Mouse (Mus musculus) embryonic facial prominence, embryonic 12.5 days (tissue): ENCODE data around the gene Tfeb. TPM values are rescaled to one million over a fixed set of nuclear protein-coding genes. Genes with fewer than 3 reads are reported as not detected.

ENCODE experiments used
- ATAC-seq: fragments of 200-750 bp; cut with Nextera tagmentation; 2 replicates; pipeline ENCODE4 v1.8.0; 2017; ENCODE audit not compliant: insufficient number of reproducible peaks, insufficient read depth, low FRiP score, low TSS enrichment
- H3K27ac ChIP-seq: fragments of 300-500 bp; sonication (generic); 2 replicates; pipeline ENCODE4 v1.5.1; 2016; ENCODE audit warnings: mild to moderate bottlenecking
- H3K27me3 ChIP-seq: fragments of 300-500 bp; sonication (generic); 2 replicates; pipeline ENCODE4 v1.6.1; 2016; ENCODE audit warnings: mild to moderate bottlenecking, moderate library complexity
- H3K36me3 ChIP-seq: fragments of 300-500 bp; sonication (generic); 2 replicates; pipeline ENCODE4 v1.6.1; 2016; ENCODE audit warnings: mild to moderate bottlenecking
- H3K4me1 ChIP-seq: fragments of 300-500 bp; sonication (generic); 2 replicates; pipeline ENCODE4 v1.6.1; 2016
- H3K4me2 ChIP-seq: fragments of 300-500 bp; sonication (generic); replicated peaks from 2 replicates; pipeline ENCODE4 v1.6.1; 2016; ENCODE audit warnings: mild to moderate bottlenecking, moderate library complexity
- H3K4me3 ChIP-seq: fragments of 300-500 bp; sonication (generic); 2 replicates; pipeline ENCODE4 v1.5.1; 2016; ENCODE audit warnings: mild to moderate bottlenecking
- H3K9ac ChIP-seq: fragments of 300-500 bp; sonication (generic); 2 replicates; pipeline ENCODE4 v1.6.1; 2016; ENCODE audit warnings: mild to moderate bottlenecking, moderate library complexity
- H3K9me3 ChIP-seq: fragments of 300-500 bp; sonication (generic); 2 replicates; pipeline ENCODE4 v1.6.1; 2016; ENCODE audit warnings: mild to moderate bottlenecking, moderate library complexity
- WGBS: fragments of 180-500 bp; shearing (Covaris S2); methylation state at CpG from one replicate; pipeline ENCODE4 v1.1.7; 2016; 5-methylcytosine and 5-hydroxymethylcytosine counted together
- polyA plus RNA-seq: library from polyadenylated mRNA; unstranded; fragments of >200 nt; fragmentation: Nextera tagmentation; extraction: Ambion mirVana; gene quantifications from 2 replicates; pipeline ENCODE4 v1.2.1, GENCODE M21; 2016

Tfeb gene
- polyA plus RNA-seq, 1 experiment from 2014 or later = 6.0 TPM

DNA sequence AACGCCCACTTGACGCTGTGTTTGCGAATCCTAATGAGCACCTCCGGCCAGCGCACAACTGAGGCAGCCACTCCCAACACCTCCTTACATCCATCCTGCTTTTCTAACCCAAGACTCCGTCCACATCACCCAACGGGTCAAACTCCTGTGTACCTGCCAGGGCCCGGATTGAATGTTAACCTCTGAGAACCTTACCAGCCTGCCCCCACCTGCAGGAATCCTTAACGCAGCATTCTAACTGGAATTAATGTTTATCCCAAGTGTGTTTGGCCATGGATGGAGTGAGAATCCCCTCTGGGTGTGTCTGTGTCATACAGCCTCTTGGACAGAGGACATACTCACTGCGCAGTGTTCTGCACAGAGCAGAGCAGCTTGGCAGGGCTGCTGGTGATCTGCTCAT, 38.7 kb upstream of the Tfeb start:
- H3K4me3 ChIP-seq = no peak overlapping the region
- H3K9me3 ChIP-seq = no peaks in the 10 kb centered on the region
- peaks cover 21% of the 10 kb centered on the region for H3K4me1 ChIP-seq
- H3K27me3 ChIP-seq = peaks cover 8% of the 10 kb centered on the region; the same call in 1 of the 2 replicates
- no peak for ATAC-seq
- H3K36me3 ChIP-seq = peaks cover 36% of the 10 kb centered on the region
- WGBS = 86% methylated on average over 10 of the region's 10 CpGs
- no peak overlapping the region for H3K27ac ChIP-seq
- H3K9ac ChIP-seq = no peak overlapping the region
- H3K4me2 ChIP-seq = no peak overlapping the region

DNA sequence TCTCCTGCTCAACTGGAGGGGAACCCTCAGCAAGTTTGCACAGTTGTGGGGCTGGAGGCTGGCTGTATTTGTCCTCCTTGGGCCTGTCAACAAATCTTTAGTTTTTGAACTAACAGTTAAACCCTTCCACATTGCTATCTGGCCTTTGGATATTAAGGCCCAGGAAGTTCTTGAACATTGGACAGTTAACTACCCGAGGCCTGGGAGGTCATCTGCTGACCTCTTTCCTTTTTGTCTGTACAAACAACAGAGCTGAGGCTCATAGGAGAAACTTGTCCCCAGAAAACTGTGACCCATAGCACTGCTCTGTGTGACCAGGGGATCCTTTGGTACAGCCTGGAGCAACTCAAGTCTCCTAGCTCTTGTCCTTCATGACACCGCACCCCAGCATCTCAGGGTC, 37.8 kb upstream of the Tfeb start:
- Histone ChIP-seq H3K9me3 (no peaks in the 10 kb centered on the region), H3K4me3 (no peak overlapping the region), H3K36me3 (peaks cover 43% of the 10 kb centered on the region), H3K4me2 (no peak overlapping the region), H3K27me3 (peaks cover 15% of the 10 kb centered on the region), H3K27ac (no peak overlapping the region), H3K9ac (no peak overlapping the region), H3K4me1 (peaks cover 21% of the 10 kb centered on the region)
- WGBS = 78% methylated on average over 2 of the region's 2 CpGs
- no peak for ATAC-seq

- no peak overlapping the region for H3K9ac ChIP-seq
- no peak overlapping the region for H3K4me3 ChIP-seq
- peaks cover 43% of the 10 kb centered on the region for H3K36me3 ChIP-seq
- H3K4me1 ChIP-seq = peaks cover 11% of the 10 kb centered on the region; the same call in 1 of the 2 replicates
- H3K4me2 ChIP-seq = no peak overlapping the region
- H3K9me3 ChIP-seq = no peaks in the 10 kb centered on the region
- H3K27ac ChIP-seq = no peak overlapping the region
- 75% methylated on average over 9 of the region's 9 CpGs for WGBS
- ATAC-seq = no peak
- peaks cover 15% of the 10 kb centered on the region for H3K27me3 ChIP-seq
These were observed 35.0 kb upstream of the Tfeb start for GRCm38 (mm10) chr17:47701793-47702192.

DNA sequence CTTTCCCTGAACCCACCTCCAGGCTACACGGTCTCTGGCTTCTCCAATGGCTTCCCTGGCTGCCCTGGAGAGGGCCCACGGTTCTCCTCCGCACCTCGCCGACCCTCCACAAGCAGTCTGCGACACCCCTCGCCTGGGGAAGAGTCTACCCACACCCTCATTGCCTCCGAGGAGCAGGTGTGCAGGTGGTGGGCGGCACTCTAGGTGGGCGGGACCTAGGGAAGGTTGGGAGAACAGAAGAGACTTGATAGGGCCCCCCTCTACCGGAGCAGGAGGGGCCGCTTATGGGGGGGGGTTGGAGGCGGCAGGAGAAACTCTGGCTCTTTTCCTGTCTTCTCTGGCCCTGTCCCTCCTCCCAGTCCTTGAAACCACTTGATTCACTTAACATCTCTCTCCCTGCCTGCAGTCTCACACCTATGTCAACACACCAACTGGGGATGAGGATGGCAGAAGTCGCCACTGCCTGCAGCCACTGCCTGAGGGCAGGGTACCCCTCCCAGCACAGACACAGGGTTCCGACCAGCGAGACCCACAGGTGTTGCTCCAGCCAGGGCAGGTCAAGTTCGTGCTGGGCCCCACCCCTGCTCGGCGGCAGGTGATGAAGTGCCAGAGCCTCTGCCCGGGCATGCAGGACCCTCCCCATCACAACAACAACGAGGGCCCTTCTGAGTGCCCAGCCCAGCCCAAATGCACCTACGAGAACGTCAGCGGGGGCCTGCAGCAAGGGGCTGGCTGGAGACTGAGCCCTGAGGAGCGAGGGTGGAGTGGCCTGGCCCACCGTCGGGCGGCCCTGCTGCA, 34.1 kb upstream of the Tfeb start:
- H3K4me1 ChIP-seq = peaks cover 11% of the 10 kb centered on the region; the same call in 1 of the 2 replicates
- no peaks in the 10 kb centered on the region for H3K9me3 ChIP-seq
- H3K4me3 ChIP-seq = no peak overlapping the region
- H3K27ac ChIP-seq = no peak overlapping the region
- peaks cover 43% of the 10 kb centered on the region for H3K36me3 ChIP-seq
- peaks cover 15% of the 10 kb centered on the region for H3K27me3 ChIP-seq
- 0 out of 2 replicates have a peak overlapping the region, but pooled peaks have one; percentile 1 for H3K9ac ChIP-seq
- ATAC-seq = 0 out of 2 replicates have a peak, but pooled peaks have one; percentile 13
- no peak overlapping the region for H3K4me2 ChIP-seq
- 31% methylated on average over 28 of the region's 28 CpGs for WGBS

- Histone ChIP-seq H3K4me1 (peaks cover 11% of the 10 kb centered on the region; the same call in 1 of the 2 replicates), H3K4me3 (no peak overlapping the region), H3K27me3 (peaks cover 15% of the 10 kb centered on the region), H3K4me2 (no peak overlapping the region), H3K27ac (no peak overlapping the region), H3K9ac (no peak overlapping the region), H3K9me3 (no peaks in the 10 kb centered on the region), H3K36me3 (peaks cover 39% of the 10 kb centered on the region)
- ATAC-seq = 0 out of 2 replicates have a peak, but pooled peaks have one; percentile 11
- WGBS = 21% methylated on average over 20 of the region's 20 CpGs
These were observed 33.3 kb upstream of the Tfeb start for GRCm38 (mm10) chr17:47703556-47703955.

- Histone ChIP-seq H3K27me3 (peaks cover 15% of the 10 kb centered on the region), H3K9me3 (no peaks in the 10 kb centered on the region), H3K27ac (no peak overlapping the region), H3K4me3 (no peak overlapping the region), H3K9ac (no peak overlapping the region), H3K4me2 (no peak overlapping the region), H3K4me1 (peaks cover 11% of the 10 kb centered on the region; the same call in 1 of the 2 replicates), H3K36me3 (peaks cover 37% of the 10 kb centered on the region)
- no peak for ATAC-seq
- 75% methylated on average over 4 of the region's 4 CpGs for WGBS
These were observed 32.1 kb upstream of the Tfeb start for GRCm38 (mm10) chr17:47704692-47705091.

GRCm38 (mm10) chr17:47706196-47706595, 30.6 kb upstream of the Tfeb start:
- Histone ChIP-seq H3K4me1 (peaks cover 11% of the 10 kb centered on the region; the same call in 1 of the 2 replicates), H3K4me2 (no peak overlapping the region), H3K36me3 (peaks cover 24% of the 10 kb centered on the region), H3K4me3 (no peak overlapping the region), H3K9me3 (no peaks in the 10 kb centered on the region), H3K27me3 (peaks cover 15% of the 10 kb centered on the region), H3K9ac (no peak overlapping the region), H3K27ac (no peak overlapping the region)
- ATAC-seq = no peak
- WGBS = 59% methylated on average over 1 of the region's 1 CpGs

GRCm38 (mm10) chr17:47707961-47708360, 28.9 kb upstream of the Tfeb start:
- no peak for ATAC-seq
- Histone ChIP-seq H3K9ac (no peak overlapping the region), H3K4me2 (no peak overlapping the region), H3K4me1 (peaks cover 5% of the 10 kb centered on the region; the same call in 1 of the 2 replicates), H3K36me3 (peaks cover 9% of the 10 kb centered on the region), H3K9me3 (no peaks in the 10 kb centered on the region), H3K27me3 (peaks cover 9% of the 10 kb centered on the region), H3K4me3 (no peak overlapping the region), H3K27ac (no peak overlapping the region)
- WGBS = 80% methylated on average over 3 of the region's 3 CpGs

GRCm38 (mm10) chr17:47708972-47709371, 27.9 kb upstream of the Tfeb start:
- Histone ChIP-seq H3K36me3 (no peaks in the 10 kb centered on the region), H3K4me3 (no peak overlapping the region), H3K4me1 (no peaks in the 10 kb centered on the region), H3K27me3 (no peaks in the 10 kb centered on the region), H3K9ac (no peak overlapping the region), H3K4me2 (no peak overlapping the region), H3K27ac (no peak overlapping the region), H3K9me3 (no peaks in the 10 kb centered on the region)
- ATAC-seq = no peak
- 78% methylated on average over 4 of the region's 4 CpGs for WGBS

GRCm38 (mm10) chr17:47710036-47710435, 26.8 kb upstream of the Tfeb start:
- H3K27ac ChIP-seq = no peak overlapping the region
- no peak overlapping the region for H3K4me2 ChIP-seq
- no peak overlapping the region for H3K4me3 ChIP-seq
- H3K36me3 ChIP-seq = no peaks in the 10 kb centered on the region
- no peaks in the 10 kb centered on the region for H3K9me3 ChIP-seq
- no peak for ATAC-seq
- no peak overlapping the region for H3K9ac ChIP-seq
- WGBS = 79% methylated on average over 3 of the region's 3 CpGs
- no peaks in the 10 kb centered on the region for H3K27me3 ChIP-seq
- no peaks in the 10 kb centered on the region for H3K4me1 ChIP-seq

DNA sequence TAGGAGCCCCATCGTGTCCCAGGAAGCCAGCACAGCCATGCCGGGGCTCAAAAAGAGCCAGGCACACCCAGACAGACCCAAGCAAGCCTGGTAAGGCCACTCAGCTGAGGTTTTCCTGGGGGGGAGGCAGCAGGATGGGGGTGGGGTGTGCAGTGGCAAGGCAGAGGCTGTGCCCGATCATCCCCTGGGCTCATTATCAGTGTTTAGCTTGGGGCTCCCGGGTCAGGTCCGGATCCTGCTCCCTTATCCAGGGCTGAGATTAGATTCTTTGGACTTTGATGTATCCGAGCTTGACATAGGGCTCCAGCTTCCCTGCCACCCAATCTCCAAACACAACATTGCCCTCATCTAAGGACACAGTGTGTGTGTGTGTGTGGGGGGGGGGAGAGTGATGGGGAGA, 24.9 kb upstream of the Tfeb start:
- H3K27ac ChIP-seq = no peak overlapping the region
- H3K9me3 ChIP-seq = no peaks in the 10 kb centered on the region
- H3K4me2 ChIP-seq = no peak overlapping the region
- no peak overlapping the region for H3K4me3 ChIP-seq
- H3K27me3 ChIP-seq = no peaks in the 10 kb centered on the region
- no peaks in the 10 kb centered on the region for H3K36me3 ChIP-seq
- ATAC-seq = no peak
- 56% methylated on average over 6 of the region's 6 CpGs for WGBS
- no peak overlapping the region for H3K9ac ChIP-seq
- H3K4me1 ChIP-seq = no peaks in the 10 kb centered on the region
